Mouse (Mus musculus) liver, embryonic 15.5 days (tissue): ENCODE data around the gene Cryaa. TPM values are rescaled to one million over a fixed set of nuclear protein-coding genes. Genes with fewer than 3 reads are reported as not detected.
A peak's percentile ranks its signal among the peaks of the same experiment; 100 is the strongest.
"Not testable (repeated sequence)": the region's sequence is repeated elsewhere in the genome, so short reads cannot be mapped to it uniquely, and the experiment has no call there.

Experiments used
- ATAC-seq: fragments of 200-750 bp; cut with Nextera tagmentation; 2 replicates; pipeline ENCODE4 v1.8.0; 2017; ENCODE audit warnings: moderate number of reproducible peaks, mild to moderate bottlenecking, moderate library complexity; ENCODE audit not compliant: insufficient read depth
- H3K27ac ChIP-seq: fragments of 300-500 bp; sonication (generic); replicated peaks from 2 replicates; pipeline ENCODE4 v1.5.1; 2015; ENCODE audit warnings: mild to moderate bottlenecking, inconsistent platforms
- H3K27me3 ChIP-seq: fragments of 300-500 bp; sonication (generic); 2 replicates; pipeline ENCODE4 v1.6.1; 2015; ENCODE audit warnings: mild to moderate bottlenecking, inconsistent platforms
- H3K36me3 ChIP-seq: fragments of 300-500 bp; sonication (generic); replicated peaks from 2 replicates; pipeline ENCODE4 v1.6.1; 2015; ENCODE audit warnings: moderate library complexity, mild to moderate bottlenecking, inconsistent platforms
- H3K4me1 ChIP-seq: fragments of 300-500 bp; sonication (generic); replicated peaks from 2 replicates; pipeline ENCODE4 v1.6.1; 2015; ENCODE audit warnings: inconsistent platforms
- H3K4me2 ChIP-seq: fragments of 300-500 bp; sonication (generic); 2 replicates; pipeline ENCODE4 v1.6.1; 2015; ENCODE audit warnings: moderate library complexity, mild to moderate bottlenecking, inconsistent platforms
- H3K4me3 ChIP-seq: fragments of 300-500 bp; sonication (generic); replicated peaks from 2 replicates; pipeline ENCODE4 v1.5.1; 2015; ENCODE audit warnings: mild to moderate bottlenecking, inconsistent platforms
- H3K9ac ChIP-seq: fragments of 300-500 bp; sonication (generic); 2 replicates; pipeline ENCODE4 v1.6.1; 2015; ENCODE audit warnings: moderate library complexity, mild to moderate bottlenecking, inconsistent platforms
- H3K9me3 ChIP-seq: fragments of 300-500 bp; sonication (generic); replicated peaks from 2 replicates; pipeline ENCODE4 v1.6.1; 2016; ENCODE audit warnings: inconsistent platforms
- WGBS: fragments of 180-500 bp; shearing (Covaris S2); methylation state at CpG from one replicate; pipeline ENCODE4 v1.1.7; 2015; ENCODE audit warnings: mixed read lengths; ENCODE audit not compliant: insufficient replicate concordance; 5-methylcytosine and 5-hydroxymethylcytosine counted together
- polyA plus RNA-seq: library from polyadenylated mRNA; unstranded; fragments of >200 nt; fragmentation: Nextera tagmentation; extraction: Ambion mirVana; gene quantifications from 2 replicates; pipeline ENCODE4 v1.2.1, GENCODE M21; 2015

Gene Cryaa
- polyA plus RNA-seq, 1 experiment from 2014 or later = not detected

- H3K36me3 ChIP-seq = no peaks in the 10 kb centered on the region
- WGBS = 62% methylated on average over 9 of the region's 9 CpGs
- no peak overlapping the region for H3K27ac ChIP-seq
- no peak for ATAC-seq
- no peaks in the 10 kb centered on the region for H3K9me3 ChIP-seq
- H3K4me2 ChIP-seq = no peak overlapping the region
- peaks cover 6% of the 10 kb centered on the region; the same call in 1 of the 2 replicates for H3K27me3 ChIP-seq
- no peak overlapping the region for H3K4me3 ChIP-seq
- peaks cover 7% of the 10 kb centered on the region; the same call in 1 of the 2 replicates for H3K4me1 ChIP-seq
- no peak overlapping the region for H3K9ac ChIP-seq
Measured at GRCm38 (mm10) chr17:31688112-31688511, 10.5 kb downstream of the Cryaa start.

GRCm38 (mm10) chr17:31689606-31690005 lies 12.0 kb downstream of the Cryaa start:
- 40% methylated on average over 1 of the region's 1 CpGs for WGBS
- peaks cover 12% of the 10 kb centered on the region for H3K4me1 ChIP-seq

GRCm38 (mm10) chr17:31692918-31693317 lies 15.3 kb downstream of the Cryaa start:
- Histone ChIP-seq H3K36me3 (no peaks in the 10 kb centered on the region), H3K27ac (no peak overlapping the region), H3K4me1 (peaks cover 5% of the 10 kb centered on the region), H3K27me3 (peaks cover 6% of the 10 kb centered on the region; the same call in 1 of the 2 replicates), H3K4me3 (no peak overlapping the region), H3K9ac (no peak overlapping the region), H3K9me3 (no peaks in the 10 kb centered on the region), H3K4me2 (no peak overlapping the region)
- ATAC-seq = no peak
- WGBS = 33% methylated on average over 5 of the region's 5 CpGs

More at GRCm38 (mm10) chr17:31689606-31690005, 12.0 kb downstream of the Cryaa start:
- Histone ChIP-seq H3K36me3 (no peaks in the 10 kb centered on the region), H3K9me3 (no peaks in the 10 kb centered on the region), H3K27ac (no peak overlapping the region), H3K4me3 (no peak overlapping the region), H3K9ac (no peak overlapping the region), H3K27me3 (peaks cover 6% of the 10 kb centered on the region; the same call in 1 of the 2 replicates), H3K4me2 (no peak overlapping the region)
- ATAC-seq = peak; percentile 44; the same call in 1 of the 2 replicates

- H3K4me2 ChIP-seq = peak overlapping the region; percentile 36
- no peaks in the 10 kb centered on the region for H3K9me3 ChIP-seq
- 5% methylated on average over 20 of the region's 20 CpGs for WGBS
- H3K4me1 ChIP-seq = peaks cover 5% of the 10 kb centered on the region
- no peak overlapping the region for H3K4me3 ChIP-seq
- H3K27ac ChIP-seq = no peak overlapping the region
- no peaks in the 10 kb centered on the region for H3K36me3 ChIP-seq
- no peak overlapping the region for H3K9ac ChIP-seq
- H3K27me3 ChIP-seq = peaks cover 6% of the 10 kb centered on the region; the same call in 1 of the 2 replicates
- no peak for ATAC-seq
Measured at GRCm38 (mm10) chr17:31693330-31694022, 15.9 kb downstream of the Cryaa start.

GRCm38 (mm10) chr17:31694023-31694376 lies 16.4 kb downstream of the Cryaa start:
- no peak for ATAC-seq
- H3K27me3 ChIP-seq = peaks cover 6% of the 10 kb centered on the region; the same call in 1 of the 2 replicates
- no peak overlapping the region for H3K27ac ChIP-seq
- H3K4me1 ChIP-seq = peaks cover 5% of the 10 kb centered on the region
- no peak overlapping the region for H3K4me2 ChIP-seq
- H3K4me3 ChIP-seq = no peak overlapping the region
- 57% methylated on average over 7 of the region's 7 CpGs for WGBS
- no peak overlapping the region for H3K9ac ChIP-seq
- no peaks in the 10 kb centered on the region for H3K36me3 ChIP-seq
- H3K9me3 ChIP-seq = no peaks in the 10 kb centered on the region

- Histone ChIP-seq H3K4me2 (no peak overlapping the region), H3K4me3 (no peak overlapping the region), H3K36me3 (no peaks in the 10 kb centered on the region), H3K9me3 (no peaks in the 10 kb centered on the region), H3K4me1 (peaks cover 5% of the 10 kb centered on the region), H3K9ac (no peak overlapping the region), H3K27me3 (peaks cover 6% of the 10 kb centered on the region; the same call in 1 of the 2 replicates), H3K27ac (no peak overlapping the region)
- no peak for ATAC-seq
- WGBS = 50% methylated on average over 1 of the region's 1 CpGs
Measured at GRCm38 (mm10) chr17:31694949-31695348, 17.3 kb downstream of the Cryaa start.

- H3K4me3 ChIP-seq, H3K27me3 ChIP-seq, ATAC-seq, H3K9ac ChIP-seq, H3K4me1 ChIP-seq, H3K27ac ChIP-seq, H3K9me3 ChIP-seq, H3K36me3 ChIP-seq, H3K4me2 ChIP-seq: not testable (repeated sequence)
- 58% methylated on average over 7 of the region's 7 CpGs for WGBS
Measured at GRCm38 (mm10) chr17:31695356-31695755, 17.7 kb downstream of the Cryaa start.

GRCm38 (mm10) chr17:31698347-31698746 lies 20.7 kb downstream of the Cryaa start:
- Histone ChIP-seq H3K9me3 (no peaks in the 10 kb centered on the region), H3K4me1 (peaks cover 9% of the 10 kb centered on the region), H3K36me3 (no peaks in the 10 kb centered on the region), H3K4me3 (no peak overlapping the region), H3K27ac (no peak overlapping the region), H3K4me2 (no peak overlapping the region), H3K9ac (no peak overlapping the region), H3K27me3 (no peaks in the 10 kb centered on the region)
- no peak for ATAC-seq
- 62% methylated on average over 11 of the region's 11 CpGs for WGBS

GRCm38 (mm10) chr17:31703276-31703980 lies 25.8 kb downstream of the Cryaa start:
- H3K4me2 ChIP-seq = no peak overlapping the region
- no peaks in the 10 kb centered on the region for H3K36me3 ChIP-seq
- no peak overlapping the region for H3K27ac ChIP-seq
- H3K4me1 ChIP-seq = peaks cover 10% of the 10 kb centered on the region
- no peaks in the 10 kb centered on the region for H3K9me3 ChIP-seq
- WGBS = 46% methylated on average over 6 of the region's 6 CpGs
- H3K9ac ChIP-seq = no peak overlapping the region
- no peaks in the 10 kb centered on the region for H3K27me3 ChIP-seq
- H3K4me3 ChIP-seq = no peak overlapping the region
- ATAC-seq = peak; percentile 51; the same call in 1 of the 2 replicates

GRCm38 (mm10) chr17:31705271-31706020 lies 27.8 kb downstream of the Cryaa start:
- Histone ChIP-seq H3K27me3 (no peaks in the 10 kb centered on the region), H3K4me2 (no peak overlapping the region), H3K27ac (no peak overlapping the region), H3K4me1 (peaks cover 10% of the 10 kb centered on the region), H3K9ac (no peak overlapping the region), H3K36me3 (no peaks in the 10 kb centered on the region), H3K9me3 (no peaks in the 10 kb centered on the region), H3K4me3 (no peak overlapping the region)
- no peak for ATAC-seq
- WGBS = 65% methylated on average over 20 of the region's 20 CpGs
